Mouse (Mus musculus): ENCODE results near the gene Lxn.

Gene Lxn

GRCm38 (mm10) chr3:67463450-67464372 is at the start of gene Lxn:
Lxn (minus strand) TSS chr3:67463926.
- DNase-seq (ENCODE audit: low read depth, low spot score) = peak; percentile 89

- peak; percentile 81 for DNase-seq (ENCODE audit: low read depth, low spot score)
These were observed 49.1 kb upstream of the Lxn start for GRCm38 (mm10) chr3:67512807-67513206.

- DNase-seq (ENCODE audit: low read depth, low spot score) = no peak
These were observed 44.6 kb upstream of the Lxn start for GRCm38 (mm10) chr3:67508216-67508892.

GRCm38 (mm10) chr3:67505286-67505685 is 41.6 kb upstream of the Lxn start:
- DNase-seq (ENCODE audit: low read depth, low spot score) = no peak

- DNase-seq (ENCODE audit: low read depth, low spot score) = peak; percentile 93
These were observed 40.2 kb upstream of the Lxn start for GRCm38 (mm10) chr3:67503878-67504277.

- no peak for DNase-seq (ENCODE audit: low read depth, low spot score)
These were observed 35.7 kb upstream of the Lxn start for GRCm38 (mm10) chr3:67499406-67499791.

- no peak for DNase-seq (ENCODE audit: low read depth, low spot score)
These were observed 35.2 kb upstream of the Lxn start for GRCm38 (mm10) chr3:67498773-67499405.

GRCm38 (mm10) chr3:67497998-67498397 is 34.3 kb upstream of the Lxn start:
- no peak for DNase-seq (ENCODE audit: low read depth, low spot score)

GRCm38 (mm10) chr3:67496310-67496709 is 32.6 kb upstream of the Lxn start:
- DNase-seq (ENCODE audit: low read depth, low spot score) = no peak

- DNase-seq (ENCODE audit: low read depth, low spot score) = no peak
These were observed 29.4 kb upstream of the Lxn start for GRCm38 (mm10) chr3:67493132-67493531.

- DNase-seq (ENCODE audit: low read depth, low spot score) = no peak
These were observed 28.6 kb upstream of the Lxn start for GRCm38 (mm10) chr3:67492086-67492869.

GRCm38 (mm10) chr3:67490156-67490555 is 26.4 kb upstream of the Lxn start:
- DNase-seq (ENCODE audit: low read depth, low spot score) = no peak

GRCm38 (mm10) chr3:67485233-67485632 is 21.5 kb upstream of the Lxn start:
- DNase-seq (ENCODE audit: low read depth, low spot score) = no peak

- DNase-seq (ENCODE audit: low read depth, low spot score) = no peak
These were observed 18.7 kb upstream of the Lxn start for GRCm38 (mm10) chr3:67482400-67482799.

- no peak for DNase-seq (ENCODE audit: low read depth, low spot score)
These were observed 16.1 kb upstream of the Lxn start for GRCm38 (mm10) chr3:67479806-67480205.

- DNase-seq (ENCODE audit: low read depth, low spot score) = no peak
These were observed 9.7 kb upstream of the Lxn start for GRCm38 (mm10) chr3:67473438-67473837.

- DNase-seq (ENCODE audit: low read depth, low spot score) = no peak
These were observed 7.8 kb upstream of the Lxn start for GRCm38 (mm10) chr3:67471408-67472127.

GRCm38 (mm10) chr3:67467281-67467680 is 3.6 kb upstream of the Lxn start:
- DNase-seq (ENCODE audit: low read depth, low spot score) = no peak

- DNase-seq (ENCODE audit: low read depth, low spot score) = peak; percentile 77
These were observed 2.9 kb upstream of the Lxn start for GRCm38 (mm10) chr3:67466576-67466975.

GRCm38 (mm10) chr3:67463001-67463400 is 725 bp downstream of the Lxn start:
- no peak for DNase-seq (ENCODE audit: low read depth, low spot score)

- no peak for DNase-seq (ENCODE audit: low read depth, low spot score)
These were observed 1.1 kb downstream of the Lxn start for GRCm38 (mm10) chr3:67462578-67462977.

Measured in ZHBTc4 (cell line).